11 mouse cellular contexts compared by ENCODE assay signal in genomic region chr14:24213336-24213735, GRCm38 (mm10). TPM values are rescaled to one million over a fixed set of nuclear protein-coding genes. Genes with fewer than 3 reads are reported as not detected.
DNase-seq lines count a peak whose midpoint lies in the region; ATAC-seq and TF ChIP-seq lines count a peak whose summit lies in the region.
"Had no signal": no experiment of that assay in that cellular context is flagged by ENCODE, and none has a peak within 500 bp of the region (broad histone marks: within the 10 kb centered on the region; RNA-seq: fewer than 3 reads in every experiment).

No protein-coding gene starts in this region.

- no peak for TF ChIP-seq EP300 in heart, adult 2 months (IDR thresholded peaks at IDR 0.05; ENCODE audit: insufficient read depth, low read depth, low read length)

- H3K4me3 ChIP-seq in heart, adult 2 months = no peak overlapping the region
- no peak overlapping the region for H3K4me3 ChIP-seq in hindbrain, embryonic 16.5 days (ENCODE audit: low read length)

- no peak overlapping the region for H3K27ac ChIP-seq in heart, adult 2 months
- peak overlapping the region; percentile 51; the same call in 1 of the 2 replicates for H3K27ac ChIP-seq in hindbrain, embryonic 16.5 days (ENCODE audit: low read depth, low read length)

- H3K9me3 ChIP-seq in hindbrain, embryonic 16.5 days (ENCODE audit: control insufficient read depth, low read length) = no peaks in the 10 kb centered on the region

- peaks cover 12% of the 10 kb centered on the region for H3K4me1 ChIP-seq in heart, adult 2 months (ENCODE audit: control insufficient read depth, insufficient read depth, low read length)
- peaks cover 44% of the 10 kb centered on the region for H3K4me1 ChIP-seq in hindbrain, embryonic 16.5 days (ENCODE audit: control insufficient read depth, insufficient read depth, low read depth, low read length)

- H3K9ac ChIP-seq in heart, adult 2 months (ENCODE audit: low read depth, low read length) = no peak overlapping the region
- H3K9ac ChIP-seq in hindbrain, embryonic 16.5 days (ENCODE audit: low read depth, low read length) = no peak overlapping the region

- TF ChIP-seq POLR2A in heart, adult 2 months (IDR thresholded peaks at IDR 0.05; ENCODE audit: insufficient read depth, low read depth, low read length) = no peak

- H3K79me2 ChIP-seq in heart, adult 2 months (replicated peaks; ENCODE audit: control insufficient read depth, insufficient read depth, low read length) = peaks cover 3% of the 10 kb centered on the region; the same call in 1 of the 2 replicates

- no peak for TF ChIP-seq CTCF in heart, adult 2 months (IDR thresholded peaks at IDR 0.05)

- no peaks in the 10 kb centered on the region for H3K27me3 ChIP-seq in heart, adult 2 months (ENCODE audit: control insufficient read depth, insufficient read depth, low read length)
- no peaks in the 10 kb centered on the region for H3K27me3 ChIP-seq in hindbrain, embryonic 16.5 days (replicated peaks; ENCODE audit: control insufficient read depth, insufficient read depth, low read length)

- ATAC-seq in hindbrain, embryonic 16.5 days = no peak
- no peak for ATAC-seq in megakaryocyte-erythroid progenitor cell, adult 5-6 weeks (replicated peaks; ENCODE audit: low FRiP score, low TSS enrichment, poor library complexity, severe bottlenecking)

- no peak overlapping the region for H3K4me2 ChIP-seq in hindbrain, embryonic 16.5 days (ENCODE audit: low read length)

- intact Hi-C loops in heart, adult 2 months (cut with DNase I) = no loop called here
- intact Hi-C loops in heart, postnatal 36 days (cut with DNase I) = no loop called here

- DNase-seq in heart, adult 2 months = peak; percentile 10 to 37
- no peak for DNase-seq in heart, postnatal 36 days
- peak; percentile 79 for DNase-seq in 416B (ENCODE audit: low read depth)
- DNase-seq in c-Kit-positive CD71-negative TER-119-negative erythroid progenitor cells, embryonic 14.5 days (ENCODE audit: low read depth) = peak; percentile 19
- no peak for DNase-seq in left cerebral cortex, adult 9 months (ENCODE audit: low spot score in 2 of 2)
- no peak for DNase-seq in right cerebral cortex, postnatal 10 days (ENCODE audit: low spot score in 2 of 2)
- DNase-seq: kidney, adult 18-20 months; lung, postnatal 36 days; thymus, adult 18-20 months had no signal

- H3K36me3 ChIP-seq in heart, adult 2 months (ENCODE audit: control insufficient read depth, insufficient read depth, low read length) = no peaks in the 10 kb centered on the region
- no peaks in the 10 kb centered on the region for H3K36me3 ChIP-seq in hindbrain, embryonic 16.5 days (ENCODE audit: control insufficient read depth, insufficient read depth, low read length)

- 23% methylated on average over 2 of the region's 2 CpGs for WGBS in heart, adult 2 months
- 74% methylated on average over 2 of the region's 2 CpGs for WGBS in hindbrain, embryonic 16.5 days

RNA-seq across cellular contexts. Expression of gene Dlg5, which starts 32.4 kb away (rescaled TPM):
- 1 to 10 TPM; 7.7 TPM for total RNA-seq in heart, adult 2 months (2021)
- polyA plus RNA-seq in heart, adult 2 months (2012; rRNA removed) = 11.4 and 13.9 TPM in 2 replicates
- 1 to 10 TPM; 7.9 to 9.2 TPM for total RNA-seq in heart, postnatal 36 days (2021)
- polyA plus RNA-seq in hindbrain, embryonic 16.5 days (2015; fragmentation: Nextera tagmentation; extraction: Ambion mirVana) = 18.4 and 21.0 TPM in 2 replicates
- 0.46 TPM in 1 of 2 replicates, not detected in the other for total RNA-seq in megakaryocyte-erythroid progenitor cell, adult 5-6 weeks (2014; fragmentation: Nextera tagmentation)
- total RNA-seq in megakaryocyte-erythroid progenitor cell, adult 5-6 weeks (2017) = not detected in 2 replicates

Comparison
In these comparisons a context has a peak if more than half of its experiments do, and no peak if none do; other contexts are left out.
1. DNase-seq: peak in heart, adult 2 months (2 of 2), 416B (single experiment) and c-Kit-positive CD71-negative TER-119-negative erythroid progenitor cells, embryonic 14.5 days (single experiment); none in heart, postnatal 36 days (0 of 2), left cerebral cortex, adult 9 months (0 of 2) and right cerebral cortex, postnatal 10 days (0 of 2).
2. RNA of gene Dlg5, which starts 32.4 kb away (total RNA-seq): 7.9 to 9.2 TPM in heart, postnatal 36 days and 7.7 TPM in heart, adult 2 months; 0.46 TPM in megakaryocyte-erythroid progenitor cell, adult 5-6 weeks; every median in the first group is over 4 times any median in the second.